Mouse (Mus musculus): Measurements from ENCODE around the gene F5.

GRCm38 (mm10) chr1:164168818-164169217, 17.2 kb downstream of the F5 start:
- TF ChIP-seq CTCF (IDR thresholded peaks at IDR 0.05; ENCODE audit: low read depth) (no peak), EP300 (IDR thresholded peaks at IDR 0.05; ENCODE audit: low read depth) (no peak)
